Mouse (Mus musculus) left cerebral cortex, adult 11 months (tissue): ENCODE measurements around the gene Tspan32.

Experiments
- DNase-seq: peaks from one replicate; pipeline ENCODE4 v3.0.0; 2022; ENCODE audit warnings: low spot score

Gene Tspan32

DNA sequence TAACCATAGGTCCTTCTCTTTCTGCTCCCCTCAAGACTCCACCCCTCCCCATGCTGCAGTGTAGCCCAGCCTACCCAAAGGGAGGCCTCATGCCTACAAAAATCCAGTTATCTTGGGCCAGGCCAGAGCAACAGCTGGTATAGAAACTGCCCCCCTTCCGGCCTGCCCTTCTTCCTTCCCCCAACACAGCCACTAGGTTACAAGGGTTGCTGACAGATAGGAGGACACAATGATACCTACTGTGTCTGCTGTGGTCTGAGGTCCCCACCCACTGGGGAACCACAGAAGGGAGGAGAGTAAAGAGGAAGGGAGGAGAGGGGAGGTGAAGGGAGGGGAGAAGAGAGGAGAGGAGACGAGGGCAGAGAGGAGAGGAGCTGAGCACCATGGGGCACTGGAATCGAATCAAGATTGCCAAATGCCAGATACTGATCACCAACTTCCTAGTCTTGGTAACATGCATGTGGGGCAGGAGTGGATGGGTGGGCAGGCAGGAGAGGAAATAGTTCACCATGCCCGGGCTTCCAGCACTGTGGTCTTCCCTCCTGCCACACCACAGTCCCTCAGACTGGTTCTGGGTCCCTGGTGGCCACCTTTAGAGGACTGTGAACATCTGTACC lies at the start of gene Tspan32:
Gene Tspan32 (plus strand): TSS at position 320 of the 617 bp plus-strand sequence.
- DNase-seq = no peak

DNA sequence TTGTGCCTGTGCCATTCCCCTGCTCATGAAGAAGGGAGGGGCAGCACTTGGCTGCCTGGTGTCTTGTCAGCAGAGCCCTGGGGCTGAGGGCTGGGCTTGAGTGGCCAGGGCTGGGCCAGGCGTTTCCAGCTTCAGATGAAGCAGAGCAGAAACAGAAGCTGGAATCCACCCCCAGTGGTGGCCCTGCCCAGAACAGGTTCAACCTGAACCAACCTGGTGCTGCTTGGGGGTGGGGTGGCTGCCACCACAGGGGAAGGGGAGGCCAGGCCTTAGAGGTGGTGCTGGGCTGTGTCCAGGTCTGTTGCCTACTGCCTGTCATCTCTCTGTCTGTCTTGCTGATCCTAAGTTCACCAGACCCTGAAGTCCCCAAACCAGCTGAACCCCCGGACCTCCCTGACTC lies 48.8 kb upstream of the Tspan32 start:
- no peak for DNase-seq

DNA sequence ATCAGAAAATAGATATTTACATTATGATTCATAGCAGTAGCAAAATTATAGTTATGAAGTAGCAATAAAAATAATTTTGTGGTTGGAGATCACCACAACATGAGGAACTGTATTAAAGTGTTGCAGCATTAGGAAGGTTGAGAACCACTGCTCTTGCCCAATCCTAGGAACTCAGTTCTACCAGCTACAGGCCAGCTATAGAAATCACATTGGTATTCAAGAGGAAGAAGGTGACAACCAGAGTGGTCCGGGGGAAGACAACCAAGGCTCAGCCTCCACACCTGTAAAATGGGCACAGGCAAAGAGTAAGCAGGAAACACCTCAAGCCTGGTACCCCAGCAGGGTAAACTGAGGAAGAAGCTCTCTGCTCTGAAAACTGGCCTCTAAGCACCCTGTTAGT lies 46.0 kb upstream of the Tspan32 start:
- no peak for DNase-seq

DNA sequence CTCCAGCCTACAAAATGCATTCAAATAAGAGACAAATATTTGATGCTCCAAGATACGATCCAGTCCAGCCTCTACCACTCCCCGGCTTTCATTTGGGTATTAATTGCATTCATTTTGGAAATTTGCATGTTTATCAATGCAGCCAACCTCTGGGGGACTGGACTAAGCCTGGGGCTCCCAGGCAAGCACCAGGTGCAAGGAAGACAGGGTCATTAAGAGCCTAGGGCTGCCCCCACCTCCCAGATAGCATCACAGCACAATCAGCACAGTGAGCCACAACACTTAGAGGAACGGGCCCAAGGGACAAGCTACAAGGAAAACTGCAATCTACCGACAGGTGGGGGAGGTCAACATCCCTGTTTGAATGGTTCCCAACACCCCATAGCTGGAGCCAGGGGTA lies 45.1 kb upstream of the Tspan32 start:
- DNase-seq = no peak

DNA sequence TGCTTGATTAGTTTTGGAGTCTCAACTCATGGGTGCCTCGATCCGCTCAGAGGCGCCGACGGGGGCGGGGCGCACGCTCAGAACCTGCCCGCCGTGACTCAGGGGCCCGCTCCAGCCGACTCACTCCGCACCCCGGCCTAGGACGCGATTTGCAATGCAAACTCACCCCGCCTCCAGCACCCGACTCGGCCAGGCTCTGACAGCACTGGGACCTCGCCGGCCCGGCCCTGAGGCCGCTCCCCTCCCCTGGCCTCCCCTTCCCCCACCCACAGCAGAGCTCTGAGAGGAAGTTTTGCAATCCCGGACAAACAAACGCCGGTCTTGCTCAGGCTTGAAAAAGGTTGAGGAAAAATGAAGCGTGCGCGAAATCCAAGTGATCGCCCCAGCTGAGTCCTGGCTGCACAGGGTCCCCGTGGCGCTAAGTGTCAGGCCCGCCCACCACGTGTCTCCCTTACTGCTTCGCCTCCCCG lies 37.4 kb upstream of the Tspan32 start:
- DNase-seq = no peak

DNA sequence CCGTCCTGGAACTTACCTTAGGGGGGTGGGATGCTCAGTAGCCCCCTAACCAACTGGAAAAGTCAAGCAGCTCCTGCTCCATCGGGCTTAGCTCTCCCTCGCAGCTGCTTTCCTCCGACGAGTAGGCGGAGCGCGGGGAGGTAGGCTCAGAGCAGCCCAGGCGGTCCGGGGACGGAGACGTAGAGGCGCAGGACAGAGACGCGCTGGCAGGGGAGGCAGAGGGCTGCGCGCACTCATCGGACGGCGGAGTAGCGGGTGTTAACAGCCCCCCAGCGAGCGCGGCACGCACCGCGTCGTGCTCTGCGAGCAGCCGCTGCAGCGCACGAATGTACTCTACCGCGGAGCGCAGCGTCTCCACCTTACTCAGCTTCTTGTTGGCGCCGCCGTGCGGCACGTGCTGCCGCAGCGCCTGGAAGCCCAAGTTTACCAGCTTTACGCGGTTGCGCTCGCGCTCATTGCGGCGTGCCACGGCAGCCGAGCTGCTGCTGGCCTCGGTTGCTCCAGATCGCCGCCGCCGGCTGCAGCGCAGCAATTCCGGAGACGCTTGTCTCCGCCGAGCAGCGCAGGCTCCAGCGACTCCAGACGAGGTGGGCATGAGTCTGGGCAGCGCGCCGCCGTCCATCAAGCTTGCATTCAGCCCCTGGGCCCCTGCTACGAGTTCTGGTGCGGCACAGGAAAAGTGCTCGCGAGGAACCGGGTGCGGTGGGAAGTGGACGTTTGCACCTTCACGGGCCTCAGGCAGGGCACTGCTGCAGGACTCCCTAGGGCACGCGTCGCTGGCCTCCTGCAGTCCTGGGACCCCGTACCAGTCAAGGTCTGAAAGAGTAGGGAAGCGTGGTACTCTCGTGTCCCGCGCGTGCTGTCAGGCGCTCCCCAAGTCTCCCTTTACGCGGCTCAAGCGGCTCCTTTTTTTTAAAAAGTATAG lies 36.7 kb upstream of the Tspan32 start:
- DNase-seq = peak; percentile 17

DNA sequence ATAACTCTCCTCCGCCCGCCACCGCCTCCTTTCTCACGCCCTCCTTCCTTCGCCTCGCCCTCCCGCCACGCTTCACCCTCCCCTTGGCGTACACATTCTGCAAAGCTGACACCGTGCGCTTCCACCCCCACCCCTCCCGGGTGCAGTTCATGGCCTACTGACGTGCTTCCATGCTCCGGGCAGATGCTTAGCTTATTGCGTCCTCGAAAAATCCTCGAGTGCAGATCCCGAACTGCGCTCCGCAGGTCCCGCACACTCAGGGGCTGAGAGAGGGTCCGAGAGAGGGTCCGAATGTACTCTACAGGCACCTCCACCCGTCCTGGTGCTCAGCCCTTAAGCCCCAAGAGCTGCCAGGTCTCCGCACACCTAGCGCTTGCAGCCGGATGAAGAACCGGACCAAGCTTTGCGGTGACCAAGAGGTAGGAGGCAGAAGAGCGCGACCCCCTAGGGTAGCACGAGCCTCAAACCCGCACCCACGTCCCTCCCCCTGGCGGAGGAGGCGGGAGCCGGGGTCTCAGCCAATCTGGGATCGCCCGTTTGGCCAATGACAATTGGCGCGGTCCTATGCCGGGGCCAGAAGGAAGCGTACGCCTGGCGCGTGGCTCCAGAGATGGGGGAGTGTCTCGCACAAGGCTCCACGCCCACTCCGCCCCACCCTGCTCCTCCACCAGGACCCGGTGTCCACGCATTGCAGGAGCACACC lies 35.9 kb upstream of the Tspan32 start, which contains the start of gene Ascl2:
Gene Ascl2 (minus strand): TSS at position 456 of the 703 bp plus-strand sequence.
- no peak for DNase-seq

DNA sequence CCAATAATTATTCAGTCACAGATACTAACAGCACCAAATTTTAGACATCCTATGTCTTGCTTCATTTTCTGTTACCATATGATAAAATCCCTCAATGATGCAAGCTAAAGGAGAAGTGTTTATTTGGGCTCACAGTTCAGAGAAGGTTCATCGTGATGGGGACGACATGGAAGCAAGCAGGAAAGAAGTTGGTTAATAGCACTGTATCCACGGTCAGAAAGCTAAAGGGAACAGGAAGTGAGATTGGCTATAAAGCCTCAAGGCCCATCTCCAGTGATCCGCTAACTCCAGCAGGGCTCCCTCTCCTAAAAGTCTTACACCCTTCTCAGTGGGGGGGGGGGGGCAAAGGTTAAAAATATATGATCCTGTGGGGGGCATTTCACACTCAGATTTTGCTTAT lies 22.9 kb upstream of the Tspan32 start:
- DNase-seq = no peak

DNA sequence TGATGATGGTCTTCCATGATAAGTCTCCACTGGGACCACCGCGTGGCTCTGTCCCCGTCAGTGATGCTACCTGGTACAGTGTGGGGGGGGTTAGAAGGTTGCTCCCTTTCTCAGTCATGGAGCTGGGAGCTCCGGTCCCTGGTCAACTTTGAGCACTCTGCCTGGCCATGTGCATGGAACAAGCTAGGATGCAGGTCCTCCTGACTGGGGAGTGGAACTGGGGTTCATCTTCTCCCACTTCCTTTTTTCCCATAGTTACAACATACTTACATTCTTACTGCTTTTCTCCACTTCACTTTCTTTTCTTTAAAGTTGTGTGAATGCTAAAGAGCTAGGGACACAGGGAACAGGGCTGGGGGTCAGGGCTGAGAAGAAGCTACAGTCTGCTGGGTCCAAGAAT lies 19.7 kb upstream of the Tspan32 start:
- DNase-seq = no peak

DNA sequence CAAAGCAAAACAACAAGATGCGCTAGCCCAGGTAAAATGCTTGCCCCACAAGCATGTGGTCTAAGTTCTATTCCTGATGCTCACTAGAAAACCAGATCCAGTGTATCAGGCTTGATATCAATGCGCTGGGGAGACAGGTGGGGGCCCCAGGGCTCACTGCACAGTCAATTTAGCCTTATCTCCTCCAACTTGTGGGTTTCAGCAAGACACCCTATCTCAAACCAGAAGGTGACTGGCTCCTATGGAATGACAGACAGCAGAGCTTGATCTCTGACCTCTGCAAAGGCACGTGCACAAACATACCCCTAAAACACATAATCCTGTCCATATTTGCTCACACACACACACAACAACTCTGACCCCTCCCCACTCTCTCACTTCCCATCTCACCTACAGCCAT lies 17.1 kb upstream of the Tspan32 start:
- DNase-seq = no peak

DNA sequence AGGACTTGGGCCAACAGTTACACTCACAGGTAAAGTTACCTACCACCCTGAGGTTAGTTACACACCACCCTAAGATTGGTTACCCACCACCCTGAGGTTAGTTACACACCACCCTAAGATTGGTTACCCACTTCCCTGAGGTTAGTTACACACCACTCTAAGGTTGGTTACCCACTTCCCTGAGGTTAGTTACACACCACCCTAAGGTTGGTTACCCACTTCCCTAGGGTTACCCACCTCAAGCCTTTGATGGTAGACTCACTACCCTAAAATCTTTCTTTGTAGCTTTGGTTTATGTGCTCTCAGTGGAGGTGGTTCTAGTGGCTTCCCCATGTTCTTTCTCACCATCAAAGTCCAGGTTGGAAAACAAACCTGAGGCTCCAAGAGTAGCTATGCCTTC lies 9.8 kb upstream of the Tspan32 start:
- no peak for DNase-seq

DNA sequence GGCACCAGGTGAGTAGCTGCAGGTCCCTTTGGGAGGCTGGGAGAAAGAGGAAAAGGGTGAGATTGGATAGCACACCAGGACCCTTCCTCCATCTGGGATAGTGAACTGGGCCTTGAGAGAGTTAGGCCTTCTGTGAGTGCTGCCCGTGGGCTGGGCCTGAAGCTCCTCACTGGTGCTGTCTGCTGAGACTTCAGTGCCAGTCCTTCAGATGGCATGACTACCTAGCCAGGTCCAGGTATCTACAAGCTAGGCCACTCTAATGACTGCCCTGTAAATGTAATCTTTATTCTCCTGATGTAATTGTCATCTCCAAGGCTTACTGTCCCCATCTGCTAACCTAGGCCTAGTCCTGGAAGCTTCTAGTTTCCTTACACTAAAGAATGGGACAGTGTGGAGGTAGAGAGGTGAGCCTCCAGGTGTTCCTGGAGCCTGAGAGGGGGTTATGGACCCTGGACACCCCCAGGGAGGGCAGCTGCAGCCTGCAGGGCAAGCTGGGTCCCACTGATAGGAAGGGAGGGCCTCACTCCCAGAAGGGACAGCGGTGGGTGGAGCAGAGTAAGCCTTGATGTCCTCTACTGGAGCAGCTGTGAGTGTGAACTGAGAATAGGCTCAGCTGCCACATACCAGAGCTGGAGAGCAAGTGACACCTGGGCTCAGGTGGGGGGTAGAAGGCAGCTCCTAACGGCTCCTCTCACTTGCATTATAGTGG lies 9.1 kb upstream of the Tspan32 start:
- no peak for DNase-seq

DNA sequence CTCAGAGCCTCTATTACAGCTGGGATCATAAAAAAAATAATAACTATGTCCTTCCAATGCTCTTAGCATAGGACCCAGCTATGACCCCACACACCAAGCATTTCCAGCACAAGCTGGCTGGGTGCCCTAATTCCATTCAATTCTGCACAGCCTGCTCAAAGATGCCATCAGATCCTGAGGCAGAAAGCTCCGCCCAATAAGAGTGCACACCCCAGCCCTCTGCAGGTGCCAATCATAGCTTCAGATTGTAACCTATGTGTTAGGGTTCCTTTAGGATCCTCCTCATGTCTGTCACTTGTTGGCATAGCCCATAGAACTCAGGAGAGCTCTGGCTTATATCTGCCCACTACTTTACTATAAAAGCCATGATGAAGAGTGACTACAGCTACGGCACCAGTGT lies 7.8 kb upstream of the Tspan32 start:
- no peak for DNase-seq

DNA sequence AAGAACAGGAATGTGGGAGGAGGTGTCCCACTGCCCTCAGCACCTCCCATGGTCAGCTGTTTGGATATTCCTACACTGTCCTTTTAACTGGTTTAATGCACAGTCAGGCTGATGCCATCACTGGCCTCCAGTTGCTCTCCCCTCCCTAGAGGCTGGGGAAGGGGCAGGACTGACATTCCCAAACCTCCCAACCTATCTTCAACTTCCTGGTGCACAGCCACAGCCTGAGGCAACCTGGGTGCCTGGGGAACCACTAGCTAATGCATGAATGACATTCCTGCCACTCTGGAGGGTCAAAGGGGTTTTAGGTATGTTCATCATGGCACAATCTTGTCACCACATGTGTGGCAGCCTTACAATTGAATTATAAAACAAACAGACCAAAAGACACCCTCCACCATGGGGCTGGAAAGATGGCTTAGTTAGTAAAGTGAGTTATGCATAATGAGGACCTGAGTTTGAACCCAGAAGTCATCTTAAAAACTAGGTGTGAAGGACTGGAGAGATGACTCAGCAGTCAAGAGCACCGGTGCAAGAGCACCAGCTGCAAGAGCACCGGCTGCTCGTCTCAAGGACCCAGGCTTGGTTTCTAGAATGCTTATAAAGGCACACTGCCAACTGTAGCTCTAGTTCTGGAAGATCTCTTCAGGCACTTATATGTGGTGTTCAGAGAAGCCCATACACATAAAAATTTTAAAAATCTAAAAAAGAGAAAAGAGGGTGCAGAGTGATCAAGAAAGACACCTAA lies 7.3 kb upstream of the Tspan32 start:
- DNase-seq = no peak

DNA sequence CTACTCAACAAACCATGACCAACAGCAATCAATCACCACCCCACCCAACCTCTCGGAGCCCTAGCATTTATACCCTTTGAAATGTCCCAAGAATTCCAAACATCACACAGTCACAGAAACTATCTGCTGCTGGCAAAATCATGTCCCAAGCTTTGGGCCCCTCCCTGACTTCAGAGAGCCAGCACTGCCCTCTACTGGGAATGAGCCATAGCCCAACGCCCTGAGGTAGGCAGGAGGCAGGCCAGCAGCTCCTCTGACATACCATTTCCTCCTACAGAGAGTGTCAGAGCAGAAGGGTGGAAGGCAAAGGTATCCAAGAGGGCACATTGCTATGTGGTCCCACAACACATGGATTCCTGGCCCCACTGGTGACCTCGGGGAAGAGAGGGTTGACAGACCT lies 2.2 kb upstream of the Tspan32 start:
- no peak for DNase-seq

DNA sequence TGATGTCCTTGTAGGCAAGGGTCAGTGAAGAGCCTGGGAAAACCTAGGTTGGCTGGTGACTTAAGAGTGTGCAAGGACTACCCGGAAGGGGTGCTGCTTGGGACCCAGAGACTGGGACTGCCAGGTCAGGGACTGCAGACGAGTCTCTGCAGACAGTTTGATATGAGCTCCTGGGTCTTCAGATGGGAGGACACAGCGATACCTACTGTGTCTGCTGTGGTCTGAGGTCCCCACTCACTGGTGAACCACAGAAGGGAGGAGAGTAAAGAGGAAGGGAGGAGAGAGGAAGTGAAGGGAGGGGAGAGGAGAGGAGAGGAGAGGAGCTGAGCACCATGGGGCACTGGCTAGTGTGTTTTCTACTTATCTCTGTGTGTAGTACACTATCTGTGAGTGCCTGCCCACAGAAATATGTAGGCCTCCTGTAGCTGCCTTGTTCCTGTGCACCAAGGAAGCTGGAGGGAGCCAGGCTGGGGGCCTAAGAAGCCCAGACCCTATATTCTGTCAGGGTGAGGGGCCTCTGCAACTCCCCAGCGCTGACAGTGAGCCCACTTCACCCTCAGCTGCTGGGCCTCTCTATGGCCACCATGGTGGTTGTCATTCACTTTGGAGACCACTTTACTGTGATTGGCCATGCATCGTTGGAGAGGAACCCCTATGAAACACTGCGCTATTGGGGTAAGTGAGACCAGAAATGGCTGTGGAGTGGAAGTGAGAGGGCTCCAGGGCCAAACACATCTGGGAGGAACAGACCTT lies 674 bp downstream of the Tspan32 start:
- DNase-seq = no peak

DNA sequence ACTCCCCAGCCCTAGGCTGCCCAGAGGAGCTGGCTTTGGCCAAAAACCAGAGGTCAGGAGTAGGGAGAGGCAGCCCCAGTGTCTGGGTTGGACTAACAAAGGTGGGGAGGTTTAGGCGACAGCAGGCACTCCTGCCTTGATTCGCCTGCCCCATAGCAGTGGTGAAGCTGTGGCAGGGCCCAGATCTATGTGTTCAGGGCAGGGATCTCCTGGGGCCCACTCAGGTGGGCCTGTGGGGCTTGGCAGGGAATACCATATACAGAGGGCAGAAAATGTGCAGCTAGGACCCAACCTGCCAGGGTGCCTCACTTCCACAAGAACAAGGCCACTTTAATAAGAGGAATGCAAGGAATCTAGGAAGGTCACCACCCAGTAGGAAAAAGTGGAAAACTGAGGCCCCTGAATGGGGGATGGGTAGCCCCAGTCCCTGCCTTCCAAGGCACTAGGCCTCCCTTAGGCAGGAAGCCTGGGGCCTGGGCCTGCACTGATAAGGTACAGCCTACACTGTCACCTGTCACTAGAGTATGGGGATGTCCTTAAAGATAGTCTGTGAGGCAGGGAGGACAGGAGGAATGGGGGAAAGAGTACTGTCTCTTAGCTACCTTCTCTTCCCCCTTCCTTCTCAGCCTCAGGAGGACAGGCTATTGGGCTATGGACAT lies 1.4 kb downstream of the Tspan32 start:
- no peak for DNase-seq

DNA sequence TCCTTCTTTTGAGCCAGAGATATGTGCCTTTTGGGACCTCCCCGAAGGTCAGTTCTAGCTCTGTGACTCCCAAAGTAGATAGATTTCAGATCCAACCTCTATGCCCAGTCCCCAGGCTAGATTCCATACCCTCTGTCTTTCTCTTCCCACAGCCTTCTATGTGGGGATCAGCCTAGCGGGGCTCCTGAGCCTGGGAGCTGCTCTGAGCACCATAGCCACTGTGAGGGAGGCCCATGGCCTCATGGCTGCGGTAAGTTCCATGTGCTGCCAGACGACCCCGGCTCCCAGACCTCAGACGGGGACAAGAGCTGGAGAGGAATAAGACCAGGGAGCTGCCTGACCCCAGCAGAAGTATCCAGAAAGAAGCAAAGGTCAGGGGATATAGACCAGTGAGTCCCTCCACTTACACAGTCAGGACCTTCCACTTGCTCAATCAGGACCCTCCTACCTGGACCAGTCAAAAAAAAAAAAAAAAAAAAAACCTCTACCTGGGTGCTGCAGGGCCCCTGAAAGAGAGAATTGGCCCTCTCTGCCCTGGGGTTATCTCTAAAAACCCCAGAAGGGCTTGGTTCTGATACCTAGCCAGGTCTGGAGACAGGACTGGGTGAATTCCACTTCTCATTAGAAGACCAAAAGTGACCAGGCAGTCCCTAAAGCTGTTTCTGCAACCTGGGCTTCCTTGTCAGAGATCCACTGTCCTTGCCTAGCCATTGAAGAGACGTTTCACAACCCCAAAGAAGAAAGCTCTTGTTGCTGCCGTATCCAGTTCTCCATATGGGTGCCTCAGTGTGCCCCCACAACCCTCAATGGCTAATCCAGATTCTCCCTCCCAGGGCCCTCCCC lies 2.1 kb downstream of the Tspan32 start:
- DNase-seq = no peak
